Mouse (Mus musculus): Measurements from ENCODE around the gene Med20. TPM values are rescaled to one million over a fixed set of nuclear protein-coding genes. Genes with fewer than 3 reads are reported as not detected.
A peak's percentile ranks its signal among the peaks of the same experiment; 100 is the strongest.

Med20 gene
- 39.1 and 48.0 TPM in 2 replicates for polyA plus RNA-seq (2014; fragmentation: Nextera tagmentation; extraction: Ambion mirVana)

GRCm38 (mm10) chr17:47610849-47611660 lies at the start of gene Med20, which contains the start of the genes Bysl and Gm20517:
Med20 (plus strand) TSS chr17:47611582.
Bysl (minus strand) TSS chr17:47611492.
Gm20517 (plus strand) TSS chr17:47611589.
- H3K36me3 ChIP-seq (ENCODE audit: control insufficient read depth, insufficient read depth, low read length), result peaks cover 30% of the 10 kb centered on the region
- peaks cover 18% of the 10 kb centered on the region; the same call in 1 of the 2 replicates for H3K4me1 ChIP-seq (ENCODE audit: control insufficient read depth, insufficient read depth, low read length)
- no peaks in the 10 kb centered on the region for H3K27me3 ChIP-seq (ENCODE audit: control insufficient read depth, insufficient read depth, low read length)
- H3K27ac ChIP-seq (ENCODE audit: low read depth, low read length), result peak within 1 kb of the TSS; percentile 67
- WGBS, result under 1% methylated on average over 59 of the region's 59 CpGs
- no peaks in the 10 kb centered on the region for H3K9me3 ChIP-seq (ENCODE audit: control insufficient read depth, low read length)
- peak; percentile 95 for ATAC-seq (ENCODE audit: low FRiP score, low TSS enrichment)
- peak within 1 kb of the TSS; percentile 88 for H3K4me3 ChIP-seq (ENCODE audit: low read length)
- H3K9ac ChIP-seq (ENCODE audit: low read depth, low read length), result peak within 1 kb of the TSS; percentile 84
- peak within 1 kb of the TSS; percentile 84 for H3K4me2 ChIP-seq (replicated peaks; ENCODE audit: low read depth, low read length)

- H3K36me3 ChIP-seq (ENCODE audit: control insufficient read depth, insufficient read depth, low read length), result no peaks in the 10 kb centered on the region
- no peak overlapping the region for H3K9ac ChIP-seq (ENCODE audit: low read depth, low read length)
- H3K4me3 ChIP-seq (ENCODE audit: low read length), result no peak overlapping the region
- WGBS, result 76% methylated on average over 6 of the region's 6 CpGs
- no peak overlapping the region for H3K27ac ChIP-seq (ENCODE audit: low read depth, low read length)
- no peak overlapping the region for H3K4me2 ChIP-seq (replicated peaks; ENCODE audit: low read depth, low read length)
- ATAC-seq (ENCODE audit: low FRiP score, low TSS enrichment), result no peak
- H3K27me3 ChIP-seq (ENCODE audit: control insufficient read depth, insufficient read depth, low read length), result no peaks in the 10 kb centered on the region
- no peaks in the 10 kb centered on the region for H3K4me1 ChIP-seq (ENCODE audit: control insufficient read depth, insufficient read depth, low read length)
- no peaks in the 10 kb centered on the region for H3K9me3 ChIP-seq (ENCODE audit: control insufficient read depth, low read length)
These were observed 48.5 kb upstream of the Med20 start for GRCm38 (mm10) chr17:47562875-47563274.

GRCm38 (mm10) chr17:47564612-47565011 lies 46.8 kb upstream of the Med20 start:
- Histone ChIP-seq H3K4me1 (ENCODE audit: control insufficient read depth, insufficient read depth, low read length) (no peaks in the 10 kb centered on the region), H3K36me3 (ENCODE audit: control insufficient read depth, insufficient read depth, low read length) (no peaks in the 10 kb centered on the region), H3K27me3 (ENCODE audit: control insufficient read depth, insufficient read depth, low read length) (no peaks in the 10 kb centered on the region), H3K9ac (ENCODE audit: low read depth, low read length) (no peak overlapping the region), H3K4me2 (replicated peaks; ENCODE audit: low read depth, low read length) (no peak overlapping the region), H3K27ac (ENCODE audit: low read depth, low read length) (no peak overlapping the region), H3K9me3 (ENCODE audit: control insufficient read depth, low read length) (no peaks in the 10 kb centered on the region), H3K4me3 (ENCODE audit: low read length) (no peak overlapping the region)
- WGBS, result 82% methylated on average over 5 of the region's 5 CpGs
- no peak for ATAC-seq (ENCODE audit: low FRiP score, low TSS enrichment)

GRCm38 (mm10) chr17:47566133-47566532 lies 45.2 kb upstream of the Med20 start:
- H3K9ac ChIP-seq (ENCODE audit: low read depth, low read length), result no peak overlapping the region
- no peak for ATAC-seq (ENCODE audit: low FRiP score, low TSS enrichment)
- H3K27me3 ChIP-seq (ENCODE audit: control insufficient read depth, insufficient read depth, low read length), result no peaks in the 10 kb centered on the region
- no peak overlapping the region for H3K4me3 ChIP-seq (ENCODE audit: low read length)
- H3K27ac ChIP-seq (ENCODE audit: low read depth, low read length), result no peak overlapping the region
- no peaks in the 10 kb centered on the region for H3K9me3 ChIP-seq (ENCODE audit: control insufficient read depth, low read length)
- no peaks in the 10 kb centered on the region for H3K4me1 ChIP-seq (ENCODE audit: control insufficient read depth, insufficient read depth, low read length)
- H3K4me2 ChIP-seq (replicated peaks; ENCODE audit: low read depth, low read length), result no peak overlapping the region
- WGBS, result 28% methylated on average over 2 of the region's 2 CpGs
- no peaks in the 10 kb centered on the region for H3K36me3 ChIP-seq (ENCODE audit: control insufficient read depth, insufficient read depth, low read length)

- ATAC-seq (ENCODE audit: low FRiP score, low TSS enrichment), result no peak
- Histone ChIP-seq H3K27ac (ENCODE audit: low read depth, low read length) (peak overlapping the region; percentile 3; the same call in 1 of the 2 replicates), H3K4me3 (ENCODE audit: low read length) (no peak overlapping the region), H3K9ac (ENCODE audit: low read depth, low read length) (no peak overlapping the region), H3K4me2 (replicated peaks; ENCODE audit: low read depth, low read length) (no peak overlapping the region), H3K27me3 (ENCODE audit: control insufficient read depth, insufficient read depth, low read length) (no peaks in the 10 kb centered on the region), H3K9me3 (ENCODE audit: control insufficient read depth, low read length) (no peaks in the 10 kb centered on the region), H3K36me3 (ENCODE audit: control insufficient read depth, insufficient read depth, low read length) (no peaks in the 10 kb centered on the region), H3K4me1 (ENCODE audit: control insufficient read depth, insufficient read depth, low read length) (no peaks in the 10 kb centered on the region)
- 75% methylated on average over 3 of the region's 3 CpGs for WGBS
These were observed 44.1 kb upstream of the Med20 start for GRCm38 (mm10) chr17:47567271-47567670.

- H3K9me3 ChIP-seq (ENCODE audit: control insufficient read depth, low read length), result no peaks in the 10 kb centered on the region
- H3K36me3 ChIP-seq (ENCODE audit: control insufficient read depth, insufficient read depth, low read length), result no peaks in the 10 kb centered on the region
- no peaks in the 10 kb centered on the region for H3K27me3 ChIP-seq (ENCODE audit: control insufficient read depth, insufficient read depth, low read length)
- H3K27ac ChIP-seq (ENCODE audit: low read depth, low read length), result no peak overlapping the region
- H3K4me3 ChIP-seq (ENCODE audit: low read length), result no peak overlapping the region
- no peak overlapping the region for H3K4me2 ChIP-seq (replicated peaks; ENCODE audit: low read depth, low read length)
- 95% methylated on average over 3 of the region's 3 CpGs for WGBS
- no peak for ATAC-seq (ENCODE audit: low FRiP score, low TSS enrichment)
- H3K4me1 ChIP-seq (ENCODE audit: control insufficient read depth, insufficient read depth, low read length), result no peaks in the 10 kb centered on the region
- no peak overlapping the region for H3K9ac ChIP-seq (ENCODE audit: low read depth, low read length)
These were observed 43.0 kb upstream of the Med20 start for GRCm38 (mm10) chr17:47568389-47568788.

GRCm38 (mm10) chr17:47568951-47569527 lies 42.3 kb upstream of the Med20 start:
- Histone ChIP-seq H3K27me3 (ENCODE audit: control insufficient read depth, insufficient read depth, low read length) (no peaks in the 10 kb centered on the region), H3K4me3 (ENCODE audit: low read length) (no peak overlapping the region), H3K27ac (ENCODE audit: low read depth, low read length) (no peak overlapping the region), H3K36me3 (ENCODE audit: control insufficient read depth, insufficient read depth, low read length) (no peaks in the 10 kb centered on the region), H3K4me2 (replicated peaks; ENCODE audit: low read depth, low read length) (no peak overlapping the region), H3K9ac (ENCODE audit: low read depth, low read length) (no peak overlapping the region), H3K4me1 (ENCODE audit: control insufficient read depth, insufficient read depth, low read length) (no peaks in the 10 kb centered on the region), H3K9me3 (ENCODE audit: control insufficient read depth, low read length) (no peaks in the 10 kb centered on the region)
- ATAC-seq (ENCODE audit: low FRiP score, low TSS enrichment), result no peak
- 85% methylated on average over 10 of the region's 10 CpGs for WGBS

- Histone ChIP-seq H3K4me1 (ENCODE audit: control insufficient read depth, insufficient read depth, low read length) (no peaks in the 10 kb centered on the region), H3K9me3 (ENCODE audit: control insufficient read depth, low read length) (no peaks in the 10 kb centered on the region), H3K4me3 (ENCODE audit: low read length) (no peak overlapping the region), H3K9ac (ENCODE audit: low read depth, low read length) (no peak overlapping the region), H3K27ac (ENCODE audit: low read depth, low read length) (no peak overlapping the region), H3K4me2 (replicated peaks; ENCODE audit: low read depth, low read length) (no peak overlapping the region), H3K36me3 (ENCODE audit: control insufficient read depth, insufficient read depth, low read length) (no peaks in the 10 kb centered on the region), H3K27me3 (ENCODE audit: control insufficient read depth, insufficient read depth, low read length) (no peaks in the 10 kb centered on the region)
- no peak for ATAC-seq (ENCODE audit: low FRiP score, low TSS enrichment)
- 45% methylated on average over 7 of the region's 7 CpGs for WGBS
These were observed 39.8 kb upstream of the Med20 start for GRCm38 (mm10) chr17:47571621-47572020.

- no peak for ATAC-seq (ENCODE audit: low FRiP score, low TSS enrichment)
- no peaks in the 10 kb centered on the region for H3K27me3 ChIP-seq (ENCODE audit: control insufficient read depth, insufficient read depth, low read length)
- no peak overlapping the region for H3K9ac ChIP-seq (ENCODE audit: low read depth, low read length)
- H3K4me2 ChIP-seq (replicated peaks; ENCODE audit: low read depth, low read length), result no peak overlapping the region
- H3K36me3 ChIP-seq (ENCODE audit: control insufficient read depth, insufficient read depth, low read length), result no peaks in the 10 kb centered on the region
- H3K27ac ChIP-seq (ENCODE audit: low read depth, low read length), result no peak overlapping the region
- H3K4me1 ChIP-seq (ENCODE audit: control insufficient read depth, insufficient read depth, low read length), result no peaks in the 10 kb centered on the region
- no peak overlapping the region for H3K4me3 ChIP-seq (ENCODE audit: low read length)
- no peaks in the 10 kb centered on the region for H3K9me3 ChIP-seq (ENCODE audit: control insufficient read depth, low read length)
These were observed 38.9 kb upstream of the Med20 start for GRCm38 (mm10) chr17:47572436-47572835.

Data from kidney, embryonic 14.5 days (tissue).